Comparison of ENCODE assay signal across 8 mouse cellular contexts in the genomic region with DNA sequence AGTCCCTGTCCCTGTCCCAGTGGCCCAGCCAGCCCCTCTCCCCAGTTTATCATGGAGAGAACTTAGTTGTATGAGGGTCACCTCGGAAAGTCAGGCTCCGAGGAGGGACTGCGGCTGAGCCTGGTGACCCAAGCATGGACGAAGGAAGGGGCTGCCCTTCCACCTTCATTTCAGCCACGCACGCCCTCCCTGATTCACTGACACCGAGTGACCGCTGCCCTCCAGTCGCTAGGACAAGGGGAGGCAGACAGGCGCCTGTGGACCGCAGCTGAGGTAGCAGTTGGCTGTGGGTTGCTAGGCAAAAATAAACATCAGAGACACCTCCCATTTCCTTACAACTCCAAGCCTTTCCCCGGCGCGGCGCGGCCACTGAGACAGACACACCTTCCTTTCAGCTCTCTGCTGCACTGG. TPM values are rescaled to one million over a fixed set of nuclear protein-coding genes. Genes with fewer than 3 reads are reported as not detected.
DNase-seq lines count a peak whose midpoint lies in the region; ATAC-seq and TF ChIP-seq lines count a peak whose summit lies in the region.

No protein-coding gene starts in this region.

- no peak for TF ChIP-seq EP300 in ES-Bruce4 (IDR thresholded peaks at IDR 0.05; ENCODE audit: insufficient read depth, low read depth, low read length)

- ATAC-seq in forebrain, embryonic 16.5 days, result peak; percentile 61
- peak; percentile 60 for ATAC-seq in lung, embryonic 15.5 days (ENCODE audit: borderline replicate concordance, extremely low read depth, low FRiP score, low TSS enrichment)

- DNase-seq in c-Kit-positive CD71-positive TER-119-negative erythroid progenitor cells, embryonic 14.5 days (ENCODE audit: low read depth), result peak; percentile 64
- DNase-seq in heart, postnatal 36 days, result peak; percentile 68 to 77
- peak in 1 of 2 experiments; percentile 38 for DNase-seq in layer of hippocampus, adult 2 months (ENCODE audit: low spot score in 2 of 2)
- peak; percentile 63 for DNase-seq in ovary, postnatal 10 days (ENCODE audit: low spot score)
- DNase-seq in thymus, postnatal 14 days, result peak; percentile 75

- intact Hi-C loops in heart, postnatal 36 days (cut with DNase I), result loop anchor here (2.0 to 5.0 kb wide), 7 partner anchors 57 to 373 kb away; a partner anchor contains a TSS

- peak overlapping the region; percentile 80 for H3K4me3 ChIP-seq in ES-Bruce4 (ENCODE audit: low read depth, low read length)
- H3K4me3 ChIP-seq in forebrain, embryonic 16.5 days (replicated peaks; ENCODE audit: low read length), result peak overlapping the region; percentile 94
- H3K4me3 ChIP-seq in layer of hippocampus, adult 2 months, result peak overlapping the region; percentile 74
- peak overlapping the region; percentile 95 for H3K4me3 ChIP-seq in lung, embryonic 15.5 days

- no peak overlapping the region for H3K27ac ChIP-seq in ES-Bruce4 (ENCODE audit: insufficient read depth, low read length)
- H3K27ac ChIP-seq in forebrain, embryonic 16.5 days (ENCODE audit: low read length), result peak overlapping the region; percentile 93
- peak overlapping the region; percentile 90 for H3K27ac ChIP-seq in layer of hippocampus, adult 2 months
- H3K27ac ChIP-seq in lung, embryonic 15.5 days, result peak overlapping the region; percentile 96

- H3K36me3 ChIP-seq in ES-Bruce4 (ENCODE audit: control insufficient read depth, insufficient read depth, low read length, poor library complexity, severe bottlenecking), result no peaks in the 10 kb centered on the region
- H3K36me3 ChIP-seq in forebrain, embryonic 16.5 days (ENCODE audit: control insufficient read depth, insufficient read depth), result no peaks in the 10 kb centered on the region; the same call in 1 of the 2 replicates
- H3K36me3 ChIP-seq in lung, embryonic 15.5 days, result no peaks in the 10 kb centered on the region

- H3K9me3 ChIP-seq in ES-Bruce4 (replicated peaks; ENCODE audit: control insufficient read depth, insufficient read depth, low read length, poor library complexity, severe bottlenecking), result no peaks in the 10 kb centered on the region
- H3K9me3 ChIP-seq in forebrain, embryonic 16.5 days (ENCODE audit: control insufficient read depth, low read length), result no peaks in the 10 kb centered on the region; the same call in 1 of the 2 replicates
- H3K9me3 ChIP-seq in lung, embryonic 15.5 days, result no peaks in the 10 kb centered on the region

- TF ChIP-seq POLR2A in ES-Bruce4 (IDR thresholded peaks at IDR 0.05; ENCODE audit: insufficient read depth, low read length), result no peak

- H3K4me2 ChIP-seq in forebrain, embryonic 16.5 days (ENCODE audit: low read length), result peak overlapping the region; percentile 98
- H3K4me2 ChIP-seq in lung, embryonic 15.5 days, result peak overlapping the region; percentile 88

- WGBS in forebrain, embryonic 16.5 days, result under 1% methylated on average over 16 of the region's 16 CpGs
- 0% methylated on average over 16 of the region's 16 CpGs for WGBS in lung, embryonic 15.5 days

- no peak for TF ChIP-seq CTCF in ES-Bruce4 (IDR thresholded peaks at IDR 0.05; ENCODE audit: low read depth, low read length)
- TF ChIP-seq CTCF in layer of hippocampus, adult 2 months (conservative IDR thresholded peaks at IDR 0.05), result no peak

- H3K4me1 ChIP-seq in ES-Bruce4 (ENCODE audit: control insufficient read depth, insufficient read depth, low read length), result no peaks in the 10 kb centered on the region
- H3K4me1 ChIP-seq in forebrain, embryonic 16.5 days (replicated peaks; ENCODE audit: control insufficient read depth, insufficient read depth, low read length), result peaks cover 34% of the 10 kb centered on the region
- peaks cover 30% of the 10 kb centered on the region for H3K4me1 ChIP-seq in lung, embryonic 15.5 days

- peak overlapping the region; percentile 96 for H3K9ac ChIP-seq in ES-Bruce4 (ENCODE audit: low read depth, poor library complexity, severe bottlenecking)
- H3K9ac ChIP-seq in forebrain, embryonic 16.5 days (replicated peaks; ENCODE audit: low read depth, low read length), result peak overlapping the region; percentile 99
- peak overlapping the region; percentile 38 for H3K9ac ChIP-seq in lung, embryonic 15.5 days

- H3K27me3 ChIP-seq in ES-Bruce4 (ENCODE audit: control insufficient read depth, insufficient read depth, low read length, poor library complexity, severe bottlenecking), result no peaks in the 10 kb centered on the region
- H3K27me3 ChIP-seq in forebrain, embryonic 16.5 days (replicated peaks; ENCODE audit: control insufficient read depth, insufficient read depth, low read length), result no peaks in the 10 kb centered on the region
- H3K27me3 ChIP-seq in lung, embryonic 15.5 days, result no peaks in the 10 kb centered on the region

RNA-seq across cellular contexts. Expression of a gene that starts 0.4 kb away (rescaled TPM):
- polyA plus RNA-seq in ES-Bruce4 (2011; ENCODE audit: insufficient read depth, insufficient read length, low read depth, missing spikeins), result 16.4 and 23.1 TPM in 2 replicates
- polyA plus RNA-seq in forebrain, embryonic 16.5 days (2015; fragmentation: Nextera tagmentation; extraction: Ambion mirVana), result 16.4 and 17.6 TPM in 2 replicates
- 10 to 100 TPM; 36.4 to 40.3 TPM for total RNA-seq in heart, postnatal 36 days (2021)
- total RNA-seq in layer of hippocampus, adult 2 months (2021), result 10 to 100 TPM; 47.0 to 55.7 TPM
- 7.3 and 7.6 TPM in 2 replicates for polyA plus RNA-seq in lung, embryonic 15.5 days (2015; fragmentation: Nextera tagmentation; extraction: Ambion mirVana)

Comparison
In these comparisons a context has a peak if more than half of its experiments do, and no peak if none do; other contexts are left out.
1. H3K9ac ChIP-seq: peak in every context shown above with its lines; median percentile 99 in forebrain, embryonic 16.5 days; 96 in ES-Bruce4; 38 in lung, embryonic 15.5 days.